Mouse (Mus musculus) spleen, adult 2 months (tissue): ENCODE data around the gene Gmppb.

Experiments
- CTCF ChIP-seq: fragments of 200-500 bp; IDR thresholded peaks from 2 replicates; pipeline ENCODE4 v1.5.1; 2011; ENCODE audit warnings: mild to moderate bottlenecking, inconsistent platforms; ENCODE audit not compliant: insufficient read depth, insufficient read length, insufficient replicate concordance; ENCODE audit errors: extremely low read depth
- POLR2A ChIP-seq: fragments of 200-500 bp; IDR thresholded peaks from 2 replicates; pipeline ENCODE4 v1.6.1; 2011; ENCODE audit warnings: low read depth, low read length, inconsistent platforms

DNA sequence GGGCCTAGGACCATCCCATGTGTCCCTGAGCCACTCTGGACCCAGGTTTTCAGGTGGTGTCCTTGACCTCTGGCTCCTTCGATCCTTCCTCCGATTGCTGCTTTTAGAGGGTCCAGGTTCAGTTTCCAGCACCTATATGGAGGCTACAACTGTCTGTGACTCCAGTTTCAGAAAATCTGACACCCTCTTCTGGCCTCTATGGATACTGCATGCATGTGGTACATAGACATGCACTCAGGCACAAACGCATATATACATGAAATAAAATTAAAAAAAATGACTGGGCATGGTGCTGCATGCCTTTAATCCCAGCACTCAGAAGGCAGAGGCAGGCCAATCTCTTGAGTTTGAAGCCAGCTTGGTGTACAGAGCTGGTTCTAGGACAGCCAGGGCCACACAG, 21.2 kb upstream of the Gmppb start:
- TF ChIP-seq CTCF: no peak
- TF ChIP-seq POLR2A: no peak
